Mouse (Mus musculus): ENCODE results near the gene Chac2. TPM values are rescaled to one million over a fixed set of nuclear protein-coding genes. Genes with fewer than 3 reads are reported as not detected.

Gene Chac2
- polyA plus RNA-seq, 2 experiments, result 5.1 to 12.0 TPM

- ATAC-seq (ENCODE audit: low FRiP score, low read depth), result no peak
- Histone ChIP-seq H3K27ac (replicated peaks; ENCODE audit: low read depth, low read length) (no peak overlapping the region), H3K4me2 (replicated peaks; ENCODE audit: low read depth, low read length, severe bottlenecking) (no peak overlapping the region), H3K9ac (ENCODE audit: low read depth, low read length, severe bottlenecking) (no peak overlapping the region), H3K27me3 (ENCODE audit: control insufficient read depth, insufficient read depth, low read length) (no peaks in the 10 kb centered on the region), H3K36me3 (ENCODE audit: control insufficient read depth, insufficient read depth, low read length) (no peaks in the 10 kb centered on the region), H3K4me3 (replicated peaks; ENCODE audit: low read length) (no peak overlapping the region), H3K4me1 (ENCODE audit: control insufficient read depth, insufficient read depth, low read length) (no peaks in the 10 kb centered on the region), H3K9me3 (ENCODE audit: control insufficient read depth, low read length) (no peaks in the 10 kb centered on the region)
- TF ChIP-seq POLR2A (IDR thresholded peaks at IDR 0.05; ENCODE audit: borderline replicate concordance, extremely low read depth, insufficient read depth, insufficient read length), result no peak
- DNase-seq (ENCODE audit: low spot score), result no peak
- 75% methylated on average over 2 of the region's 2 CpGs for WGBS
Measured at GRCm38 (mm10) chr11:31000028-31000427, 13.9 kb upstream of the Chac2 start.

DNA sequence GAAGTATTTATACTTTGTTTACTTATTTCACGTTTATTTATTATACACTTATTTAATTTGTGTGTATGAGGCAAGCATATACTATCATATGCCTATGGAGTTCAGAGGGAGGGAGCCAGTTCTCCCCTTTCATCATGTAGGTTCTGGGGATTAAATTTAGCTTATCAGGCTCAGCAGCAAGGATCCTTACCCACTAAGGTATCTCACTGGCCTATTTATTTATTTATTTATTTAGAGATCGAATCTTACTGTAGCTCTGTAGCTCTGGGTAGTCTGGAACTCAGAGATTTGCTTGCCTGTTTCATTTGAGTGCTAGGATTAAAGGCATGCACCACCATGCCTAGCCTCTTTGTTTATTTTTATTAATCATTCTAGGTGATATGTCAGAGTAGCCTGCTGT lies 12.6 kb upstream of the Chac2 start:
- no peak overlapping the region for H3K4me2 ChIP-seq (replicated peaks; ENCODE audit: low read depth, low read length, severe bottlenecking)

DNA sequence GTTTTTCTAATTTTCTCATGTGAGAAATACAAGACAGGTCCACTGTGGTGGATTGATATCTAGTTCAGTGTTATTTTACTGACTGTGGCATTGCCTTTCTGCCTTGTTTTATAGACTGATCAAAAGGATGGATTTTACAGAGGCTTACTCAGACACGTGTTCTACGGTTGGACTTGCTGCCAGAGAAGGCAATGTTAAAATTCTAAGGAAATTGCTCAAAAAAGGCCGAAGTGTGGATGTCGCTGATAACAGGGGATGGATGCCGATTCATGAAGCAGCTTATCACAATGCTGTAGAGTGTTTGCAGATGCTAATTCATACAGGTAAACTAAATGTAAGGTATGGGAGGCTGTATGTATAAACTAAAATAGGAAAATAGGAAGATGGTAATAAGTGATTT lies 12.0 kb upstream of the Chac2 start:
- DNase-seq (ENCODE audit: low spot score) (no peak), ATAC-seq (ENCODE audit: low FRiP score, low read depth) (no peak)
- Histone ChIP-seq H3K4me3 (replicated peaks; ENCODE audit: low read length) (no peak overlapping the region), H3K36me3 (ENCODE audit: control insufficient read depth, insufficient read depth, low read length) (no peaks in the 10 kb centered on the region), H3K9me3 (ENCODE audit: control insufficient read depth, low read length) (no peaks in the 10 kb centered on the region), H3K9ac (ENCODE audit: low read depth, low read length, severe bottlenecking) (no peak overlapping the region), H3K27ac (replicated peaks; ENCODE audit: low read depth, low read length) (no peak overlapping the region), H3K4me2 (replicated peaks; ENCODE audit: low read depth, low read length, severe bottlenecking) (no peak overlapping the region), H3K4me1 (ENCODE audit: control insufficient read depth, insufficient read depth, low read length) (no peaks in the 10 kb centered on the region), H3K27me3 (ENCODE audit: control insufficient read depth, insufficient read depth, low read length) (no peaks in the 10 kb centered on the region)
- 80% methylated on average over 5 of the region's 5 CpGs for WGBS
- TF ChIP-seq POLR2A (IDR thresholded peaks at IDR 0.05; ENCODE audit: borderline replicate concordance, extremely low read depth, insufficient read depth, insufficient read length), result no peak

More for the DNA sequence above, 12.6 kb upstream of the Chac2 start:
- H3K4me1 ChIP-seq (ENCODE audit: control insufficient read depth, insufficient read depth, low read length), result no peaks in the 10 kb centered on the region
- DNase-seq (ENCODE audit: low spot score) (no peak), ATAC-seq (ENCODE audit: low FRiP score, low read depth) (no peak)
- no peaks in the 10 kb centered on the region for H3K9me3 ChIP-seq (ENCODE audit: control insufficient read depth, low read length)
- H3K27me3 ChIP-seq (ENCODE audit: control insufficient read depth, insufficient read depth, low read length), result no peaks in the 10 kb centered on the region
- H3K36me3 ChIP-seq (ENCODE audit: control insufficient read depth, insufficient read depth, low read length), result no peaks in the 10 kb centered on the region
- H3K4me3 ChIP-seq (replicated peaks; ENCODE audit: low read length), result no peak overlapping the region
- no peak for TF ChIP-seq POLR2A (IDR thresholded peaks at IDR 0.05; ENCODE audit: borderline replicate concordance, extremely low read depth, insufficient read depth, insufficient read length)
- 85% methylated on average over 2 of the region's 2 CpGs for WGBS
- no peak overlapping the region for H3K9ac ChIP-seq (ENCODE audit: low read depth, low read length, severe bottlenecking)
- H3K27ac ChIP-seq (replicated peaks; ENCODE audit: low read depth, low read length), result no peak overlapping the region

DNA sequence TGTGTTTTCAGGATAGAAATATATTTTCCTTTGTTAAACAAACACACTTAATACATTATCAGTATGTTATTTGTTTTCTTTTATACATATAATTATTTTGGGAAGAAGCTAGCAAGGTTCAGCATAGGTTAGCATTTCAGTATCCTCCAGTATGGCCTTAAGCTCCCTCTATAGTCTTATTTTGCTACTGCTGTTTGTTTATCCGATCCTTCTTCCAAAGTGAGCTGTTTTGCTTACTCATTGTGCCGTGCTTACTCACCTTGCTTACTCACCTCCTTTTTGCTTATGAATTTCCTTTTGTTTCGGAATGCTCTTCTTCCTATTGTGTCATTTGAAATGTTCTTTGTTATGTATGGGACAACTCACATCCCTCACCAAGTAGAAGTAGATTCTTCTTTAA lies 10.5 kb upstream of the Chac2 start:
- H3K27ac ChIP-seq (replicated peaks; ENCODE audit: low read depth, low read length), result no peak overlapping the region
- DNase-seq (ENCODE audit: low spot score) (no peak), ATAC-seq (ENCODE audit: low FRiP score, low read depth) (no peak)
- H3K9ac ChIP-seq (ENCODE audit: low read depth, low read length, severe bottlenecking), result no peak overlapping the region
- no peaks in the 10 kb centered on the region for H3K9me3 ChIP-seq (ENCODE audit: control insufficient read depth, low read length)
- no peaks in the 10 kb centered on the region for H3K36me3 ChIP-seq (ENCODE audit: control insufficient read depth, insufficient read depth, low read length)
- WGBS, result 88% methylated on average over 3 of the region's 3 CpGs
- no peaks in the 10 kb centered on the region for H3K27me3 ChIP-seq (ENCODE audit: control insufficient read depth, insufficient read depth, low read length)
- no peak overlapping the region for H3K4me2 ChIP-seq (replicated peaks; ENCODE audit: low read depth, low read length, severe bottlenecking)
- H3K4me1 ChIP-seq (ENCODE audit: control insufficient read depth, insufficient read depth, low read length), result no peaks in the 10 kb centered on the region
- no peak overlapping the region for H3K4me3 ChIP-seq (replicated peaks; ENCODE audit: low read length)
- TF ChIP-seq POLR2A (IDR thresholded peaks at IDR 0.05; ENCODE audit: borderline replicate concordance, extremely low read depth, insufficient read depth, insufficient read length), result no peak

- H3K4me3 ChIP-seq (replicated peaks; ENCODE audit: low read length), result peak overlapping the region; percentile 55
- 0 out of 2 replicates have a peak overlapping the region, but pooled peaks have one; percentile 40 for H3K27ac ChIP-seq (replicated peaks; ENCODE audit: low read depth, low read length)
- 0% methylated on average over 2 of the region's 2 CpGs for WGBS
- no peaks in the 10 kb centered on the region for H3K4me1 ChIP-seq (ENCODE audit: control insufficient read depth, insufficient read depth, low read length)
- peak overlapping the region; percentile 70 for H3K9ac ChIP-seq (ENCODE audit: low read depth, low read length, severe bottlenecking)
- H3K36me3 ChIP-seq (ENCODE audit: control insufficient read depth, insufficient read depth, low read length), result no peaks in the 10 kb centered on the region
- H3K4me2 ChIP-seq (replicated peaks; ENCODE audit: low read depth, low read length, severe bottlenecking), result peak overlapping the region; percentile 61
- TF ChIP-seq POLR2A (IDR thresholded peaks at IDR 0.05; ENCODE audit: borderline replicate concordance, extremely low read depth, insufficient read depth, insufficient read length), result no peak
- no peaks in the 10 kb centered on the region for H3K27me3 ChIP-seq (ENCODE audit: control insufficient read depth, insufficient read depth, low read length)
- no peaks in the 10 kb centered on the region for H3K9me3 ChIP-seq (ENCODE audit: control insufficient read depth, low read length)
- DNase-seq (ENCODE audit: low spot score) (peak; percentile 9), ATAC-seq (ENCODE audit: low FRiP score, low read depth) (peak; percentile 71)
Measured at GRCm38 (mm10) chr11:30986625-30987017, 471 bp upstream of the Chac2 start.

GRCm38 (mm10) chr11:30985237-30985636 lies 913 bp downstream of the Chac2 start:
- Histone ChIP-seq H3K4me1 (ENCODE audit: control insufficient read depth, insufficient read depth, low read length) (no peaks in the 10 kb centered on the region), H3K36me3 (ENCODE audit: control insufficient read depth, insufficient read depth, low read length) (no peaks in the 10 kb centered on the region), H3K4me2 (replicated peaks; ENCODE audit: low read depth, low read length, severe bottlenecking) (peak overlapping the region; percentile 61; the same call in 1 of the 2 replicates), H3K27ac (replicated peaks; ENCODE audit: low read depth, low read length) (no peak overlapping the region), H3K9me3 (ENCODE audit: control insufficient read depth, low read length) (no peaks in the 10 kb centered on the region), H3K27me3 (ENCODE audit: control insufficient read depth, insufficient read depth, low read length) (no peaks in the 10 kb centered on the region), H3K9ac (ENCODE audit: low read depth, low read length, severe bottlenecking) (no peak overlapping the region), H3K4me3 (replicated peaks; ENCODE audit: low read length) (peak overlapping the region; percentile 55)
- TF ChIP-seq POLR2A (IDR thresholded peaks at IDR 0.05; ENCODE audit: borderline replicate concordance, extremely low read depth, insufficient read depth, insufficient read length), result no peak
- DNase-seq (ENCODE audit: low spot score) (no peak), ATAC-seq (ENCODE audit: low FRiP score, low read depth) (no peak)
- WGBS, result 45% methylated on average over 2 of the region's 2 CpGs

Measured in limb, embryonic 14.5 days (tissue).